Mouse (Mus musculus) thymus, postnatal 25 days (tissue): Measurements from ENCODE around the gene Phactr2.

Experiments used
- DNase-seq: peaks from one replicate; pipeline ENCODE4 v3.0.0; 2022

Gene Phactr2

GRCm38 (mm10) chr10:13323806-13324411 is 150.3 kb downstream of the Phactr2 start:
- DNase-seq = peak; percentile 8

GRCm38 (mm10) chr10:13323139-13323805 is 150.9 kb downstream of the Phactr2 start:
- no peak for DNase-seq

GRCm38 (mm10) chr10:13314999-13315398 is 159.2 kb downstream of the Phactr2 start:
- no peak for DNase-seq

- no peak for DNase-seq
Measured at GRCm38 (mm10) chr10:13312576-13312975, 161.6 kb downstream of the Phactr2 start.

- no peak for DNase-seq
Measured at GRCm38 (mm10) chr10:13311612-13312011, 162.6 kb downstream of the Phactr2 start.

GRCm38 (mm10) chr10:13310075-13310474 is 164.1 kb downstream of the Phactr2 start:
- DNase-seq = no peak

- no peak for DNase-seq
Measured at GRCm38 (mm10) chr10:13304641-13305241, 169.5 kb downstream of the Phactr2 start.

- DNase-seq = no peak
Measured at GRCm38 (mm10) chr10:13303271-13304265, 170.6 kb downstream of the Phactr2 start.

GRCm38 (mm10) chr10:13300601-13301000 is 173.6 kb downstream of the Phactr2 start:
- DNase-seq = no peak

GRCm38 (mm10) chr10:13300196-13300595 is 174.0 kb downstream of the Phactr2 start:
- DNase-seq = no peak

- DNase-seq = no peak
Measured at GRCm38 (mm10) chr10:13294886-13295285, 179.3 kb downstream of the Phactr2 start.

GRCm38 (mm10) chr10:13292026-13292425 is 182.2 kb downstream of the Phactr2 start:
- DNase-seq = no peak

GRCm38 (mm10) chr10:13289252-13289961 is 184.8 kb downstream of the Phactr2 start:
- DNase-seq = no peak

GRCm38 (mm10) chr10:13288296-13288695 is 185.9 kb downstream of the Phactr2 start:
- no peak for DNase-seq

GRCm38 (mm10) chr10:13283441-13283840 is 190.8 kb downstream of the Phactr2 start:
- DNase-seq = no peak

GRCm38 (mm10) chr10:13280298-13280853 is 193.8 kb downstream of the Phactr2 start:
- DNase-seq = no peak

GRCm38 (mm10) chr10:13276298-13276697 is 197.9 kb downstream of the Phactr2 start:
- DNase-seq = no peak

- no peak for DNase-seq
Measured at GRCm38 (mm10) chr10:13275152-13275551, 199.1 kb downstream of the Phactr2 start.

- no peak for DNase-seq
Measured at GRCm38 (mm10) chr10:13274699-13275098, 199.5 kb downstream of the Phactr2 start.

GRCm38 (mm10) chr10:13273756-13274155 is 200.5 kb downstream of the Phactr2 start:
- no peak for DNase-seq

- DNase-seq = no peak
Measured at GRCm38 (mm10) chr10:13271716-13272115, 202.5 kb downstream of the Phactr2 start.

GRCm38 (mm10) chr10:13271099-13271498 is 203.1 kb downstream of the Phactr2 start:
- no peak for DNase-seq
